Mouse (Mus musculus): ENCODE measurements around the gene Sipa1l3. TPM values are rescaled to one million over a fixed set of nuclear protein-coding genes. Genes with fewer than 3 reads are reported as not detected.

Sipa1l3 gene
- 9.9 TPM for polyA plus RNA-seq (2015; fragmentation: Illumina TruSeq; extraction: RNeasy Lipid Tissue Mini Kit (QIAGEN cat#74804); ENCODE audit: insufficient read depth, low read depth, low replicate concordance)

DNA sequence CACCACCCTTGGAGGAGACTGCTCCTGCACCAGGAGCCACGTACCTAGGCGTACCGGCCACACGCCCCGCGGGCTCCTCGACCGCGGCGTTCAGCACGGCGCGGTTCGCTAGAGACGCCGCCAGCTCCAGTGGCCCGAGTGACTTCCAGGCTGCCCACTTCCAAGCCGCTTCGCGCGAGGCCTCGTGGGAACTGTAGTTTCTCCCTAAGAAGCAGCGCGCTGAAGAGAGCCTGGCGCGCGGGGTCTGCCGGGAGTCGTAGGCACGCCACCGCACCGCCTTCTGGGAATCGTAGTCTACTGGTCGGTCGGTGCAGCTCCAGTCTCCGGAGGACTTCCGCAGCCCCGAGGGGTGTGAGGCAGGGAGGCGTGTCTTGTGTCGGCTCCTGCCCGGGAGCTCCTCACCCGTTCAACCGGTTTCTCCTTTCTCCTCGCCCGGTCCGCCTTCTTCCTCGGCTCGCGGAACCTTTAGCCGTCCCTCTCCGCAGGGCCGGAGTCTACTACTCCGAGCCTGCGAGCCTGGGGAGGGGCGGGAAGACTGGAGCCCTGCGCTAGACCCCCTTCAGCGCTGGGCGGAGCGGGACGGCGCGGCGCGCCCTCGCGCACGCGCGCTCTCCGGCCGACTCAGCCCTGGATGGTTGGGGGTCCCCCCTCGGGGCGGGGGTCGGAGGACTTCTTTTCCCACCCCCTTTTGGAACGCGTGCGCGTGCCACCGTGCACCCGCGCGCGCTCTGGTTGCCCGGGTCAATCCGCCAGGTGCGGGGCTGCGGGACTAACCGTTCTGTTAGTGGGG lies at the start of gene Sipa1l3:
TSS of gene Sipa1l3 (minus strand) at position 221 of the 790 bp plus-strand sequence.

GRCm38 (mm10) chr7:29303738-29304462 lies 214.5 kb downstream of the Sipa1l3 start, which contains the start of gene Dpf1:
TSS of gene Dpf1 (plus strand) at chr7:29303951.

GRCm38 (mm10) chr7:29288942-29289638 lies 229.4 kb downstream of the Sipa1l3 start, which contains the start of gene Ppp1r14a:
TSS of gene Ppp1r14a (plus strand) at chr7:29289308.

DNA sequence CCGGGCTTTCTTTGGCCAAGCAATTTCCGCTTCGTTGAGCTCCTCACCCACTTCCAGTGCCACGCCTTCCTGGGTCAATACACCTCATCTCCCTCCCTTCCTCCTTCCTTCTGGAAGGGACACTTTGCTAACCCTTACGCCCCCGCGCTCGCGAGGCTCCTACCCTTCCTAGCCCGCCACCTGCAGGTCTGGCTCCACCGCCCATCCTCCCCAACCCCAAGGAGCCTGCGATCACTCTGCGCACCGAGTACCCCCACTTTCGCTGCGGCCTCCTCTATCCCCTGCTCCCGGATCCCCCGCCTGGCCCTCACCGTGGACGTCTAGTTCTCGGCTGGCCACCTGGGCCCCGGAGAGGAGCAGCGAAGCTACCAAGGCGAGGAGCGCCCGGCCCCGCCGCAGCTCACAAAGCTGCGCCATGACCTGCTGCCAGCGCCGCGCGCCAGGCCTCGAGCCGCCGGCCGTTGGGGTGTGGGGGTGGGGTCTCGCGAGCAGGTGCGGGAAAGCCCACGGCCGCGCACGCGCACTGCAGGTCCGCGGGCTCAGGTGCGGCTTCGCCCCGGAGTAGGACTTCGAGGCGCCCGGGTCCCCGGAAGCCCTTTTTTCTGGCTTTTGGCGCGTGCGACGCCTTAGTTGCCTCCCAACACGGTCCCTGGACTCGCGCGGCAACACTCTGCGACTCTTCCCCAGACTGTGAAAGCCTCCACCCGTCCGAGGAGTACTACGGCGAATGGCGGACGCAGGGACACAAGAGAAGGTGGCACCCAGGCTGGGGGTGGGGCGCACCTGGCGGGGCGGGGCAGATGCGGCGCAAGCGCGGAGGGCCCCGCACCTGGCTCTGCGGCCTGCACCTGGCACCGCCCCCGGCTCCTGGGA lies 237.0 kb downstream of the Sipa1l3 start, which contains the start of gene Spint2:
TSS of gene Spint2 (minus strand) at position 712 of the 873 bp plus-strand sequence.

Other genes starting within 250 kb of the Sipa1l3 start
- gene Spint2, start 236.7 kb downstream of the Sipa1l3 start, polyA plus RNA-seq (2015; fragmentation: Illumina TruSeq; extraction: RNeasy Lipid Tissue Mini Kit (QIAGEN cat#74804); ENCODE audit: insufficient read depth, low read depth, low replicate concordance): 98.5 TPM
- 6.3 TPM for gene Ppp1r14a, start 229.3 kb downstream of the Sipa1l3 start, polyA plus RNA-seq (2015; fragmentation: Illumina TruSeq; extraction: RNeasy Lipid Tissue Mini Kit (QIAGEN cat#74804); ENCODE audit: insufficient read depth, low read depth, low replicate concordance)
- gene Dpf1, start 214.7 kb downstream of the Sipa1l3 start, polyA plus RNA-seq (2015; fragmentation: Illumina TruSeq; extraction: RNeasy Lipid Tissue Mini Kit (QIAGEN cat#74804); ENCODE audit: insufficient read depth, low read depth, low replicate concordance): 1.6 TPM
- not detected for gene Catsperg2, start 208.4 kb upstream of the Sipa1l3 start, polyA plus RNA-seq (2015; fragmentation: Illumina TruSeq; extraction: RNeasy Lipid Tissue Mini Kit (QIAGEN cat#74804); ENCODE audit: insufficient read depth, low read depth, low replicate concordance)
- gene Zfp84, start 249.9 kb upstream of the Sipa1l3 start, polyA plus RNA-seq (2015; fragmentation: Illumina TruSeq; extraction: RNeasy Lipid Tissue Mini Kit (QIAGEN cat#74804); ENCODE audit: insufficient read depth, low read depth, low replicate concordance): 2.0 TPM